Mouse (Mus musculus): ENCODE results near the gene Gm49325. TPM values are rescaled to one million over a fixed set of nuclear protein-coding genes. Genes with fewer than 3 reads are reported as not detected.
A peak's percentile ranks its signal among the peaks of the same experiment; 100 is the strongest.

Gene Gm49325
- polyA plus RNA-seq (2012; rRNA removed): not detected in 2 replicates

DNA sequence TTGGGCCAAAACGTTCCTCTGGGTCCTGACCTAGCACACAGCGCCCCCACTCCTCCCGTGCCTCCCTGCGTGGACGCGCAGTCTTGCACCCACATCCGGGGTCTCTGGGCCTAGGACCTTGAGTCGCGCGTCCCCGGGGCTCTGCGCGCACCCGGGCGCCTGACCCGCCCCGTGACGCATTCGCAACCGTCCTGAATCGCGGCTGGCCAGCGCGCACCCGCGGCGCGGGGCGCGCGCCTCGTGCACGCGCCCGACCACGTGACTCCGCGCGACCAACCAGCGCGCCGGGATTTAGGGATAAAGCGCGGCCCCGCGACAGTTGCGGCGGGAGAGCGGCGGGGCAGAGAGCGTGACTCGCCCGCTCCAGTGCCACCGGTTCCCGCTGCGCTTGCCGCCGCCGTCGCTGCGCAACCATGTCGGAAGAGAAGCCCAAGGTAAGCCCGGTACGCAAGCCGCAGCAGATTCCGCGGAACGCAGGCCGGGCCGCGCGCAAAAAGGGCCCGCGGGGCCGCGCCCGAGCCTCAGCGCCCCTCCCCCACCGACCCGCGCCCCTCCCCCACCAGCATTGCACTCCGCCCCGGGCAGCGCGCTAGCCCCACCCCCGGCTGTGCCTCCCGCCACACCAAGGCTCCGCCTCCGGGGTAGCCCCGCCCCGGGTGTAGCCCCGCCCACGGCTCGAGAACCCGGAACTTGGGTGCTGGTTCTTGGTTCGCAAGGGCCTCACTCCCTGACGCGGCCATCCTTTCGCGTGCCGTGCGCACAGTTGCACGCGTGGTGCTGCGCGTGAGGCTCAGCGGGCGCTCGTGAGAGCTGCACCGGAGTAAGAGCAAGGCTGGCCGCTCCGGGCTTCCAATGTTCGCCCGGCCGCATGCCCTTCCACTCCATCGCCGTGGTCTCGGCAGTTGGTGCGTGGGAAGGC, at the start of gene Gm49325, which contains the start of gene Sumo3:
Gm49325 (plus strand) TSS at position 290 of the 919 bp plus-strand sequence.
Sumo3 (plus strand) TSS at position 190 of the 919 bp plus-strand sequence.
- peaks cover 15% of the 10 kb centered on the region for H3K4me1 ChIP-seq (replicated peaks; ENCODE audit: control insufficient read depth, insufficient read depth, low read length)
- H3K36me3 ChIP-seq (ENCODE audit: control insufficient read depth, insufficient read depth, low read length): no peaks in the 10 kb centered on the region; the same call in 1 of the 2 replicates
- no peaks in the 10 kb centered on the region for H3K27me3 ChIP-seq (ENCODE audit: control insufficient read depth, insufficient read depth, low read length)
- H3K4me3 ChIP-seq (ENCODE audit: control insufficient read depth, insufficient read depth, low read length): peak within 1 kb of the TSS; percentile 86
- under 1% methylated on average over 116 of the region's 119 CpGs for WGBS
- H3K27ac ChIP-seq (ENCODE audit: control insufficient read depth, insufficient read depth, low read length): peak within 1 kb of the TSS; percentile 81
- TF ChIP-seq POLR2A (IDR thresholded peaks at IDR 0.05; ENCODE audit: control insufficient read depth, extremely low read depth, insufficient read depth, low read length, poor library complexity) (peak; percentile 85), CTCF (IDR thresholded peaks at IDR 0.05; ENCODE audit: borderline replicate concordance, control insufficient read depth, extremely low read depth, insufficient read depth, low read length, poor library complexity) (peak; percentile 77; the same call in 1 of the 2 replicates)
- peak; percentile 100 for DNase-seq

DNA sequence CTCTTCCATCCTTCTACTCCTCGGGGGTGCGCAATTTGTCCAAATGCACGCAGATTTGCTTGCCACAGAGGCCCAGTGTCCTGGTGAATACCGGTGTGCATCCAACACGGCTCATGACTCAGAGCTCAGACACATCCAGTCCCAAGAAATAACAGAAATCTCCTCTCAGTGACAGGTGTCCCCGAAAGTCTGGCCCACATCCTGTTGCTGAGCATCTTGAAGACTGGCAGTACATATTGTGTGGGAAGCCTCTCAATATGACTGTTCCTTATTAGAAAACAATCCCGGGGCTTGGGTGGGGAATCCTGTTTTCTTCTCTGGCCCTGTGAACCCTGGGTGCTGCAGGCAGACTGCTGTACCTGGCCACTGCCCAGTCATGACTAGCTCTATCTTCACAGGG, 49.4 kb upstream of the Gm49325 start:
- Histone ChIP-seq H3K4me1 (replicated peaks; ENCODE audit: control insufficient read depth, insufficient read depth, low read length) (peaks cover 15% of the 10 kb centered on the region), H3K4me3 (ENCODE audit: control insufficient read depth, insufficient read depth, low read length) (no peak overlapping the region), H3K36me3 (ENCODE audit: control insufficient read depth, insufficient read depth, low read length) (peaks cover 60% of the 10 kb centered on the region), H3K27me3 (ENCODE audit: control insufficient read depth, insufficient read depth, low read length) (no peaks in the 10 kb centered on the region), H3K27ac (ENCODE audit: control insufficient read depth, insufficient read depth, low read length) (no peak overlapping the region)
- TF ChIP-seq CTCF (IDR thresholded peaks at IDR 0.05; ENCODE audit: borderline replicate concordance, control insufficient read depth, extremely low read depth, insufficient read depth, low read length, poor library complexity) (no peak), POLR2A (IDR thresholded peaks at IDR 0.05; ENCODE audit: control insufficient read depth, extremely low read depth, insufficient read depth, low read length, poor library complexity) (no peak)
- no peak for DNase-seq
- 46% methylated on average over 7 of the region's 7 CpGs for WGBS

DNA sequence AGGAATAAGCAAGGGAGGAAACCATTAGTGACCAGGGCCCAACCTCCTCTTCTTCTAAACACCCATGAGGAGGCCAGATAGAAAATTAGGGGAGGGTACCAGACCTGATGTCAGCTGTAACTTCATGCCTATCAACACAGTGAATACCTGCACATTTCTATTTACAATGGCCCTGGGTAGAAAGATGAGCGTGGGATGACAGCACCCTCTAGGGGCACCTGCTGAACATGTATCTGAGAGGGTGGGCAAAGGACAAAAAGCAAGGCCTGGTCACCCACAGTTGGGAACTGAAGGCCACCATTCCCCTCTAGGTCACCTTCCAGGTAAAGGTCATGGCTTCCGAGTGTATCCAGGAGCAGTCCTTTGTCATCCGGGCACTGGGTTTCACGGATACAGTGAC, 48.4 kb upstream of the Gm49325 start:
- no peaks in the 10 kb centered on the region for H3K27me3 ChIP-seq (ENCODE audit: control insufficient read depth, insufficient read depth, low read length)
- peak; percentile 27 for DNase-seq
- WGBS: 88% methylated on average over 4 of the region's 4 CpGs
- H3K4me1 ChIP-seq (replicated peaks; ENCODE audit: control insufficient read depth, insufficient read depth, low read length): peaks cover 15% of the 10 kb centered on the region
- peaks cover 62% of the 10 kb centered on the region for H3K36me3 ChIP-seq (ENCODE audit: control insufficient read depth, insufficient read depth, low read length)
- TF ChIP-seq POLR2A (IDR thresholded peaks at IDR 0.05; ENCODE audit: control insufficient read depth, extremely low read depth, insufficient read depth, low read length, poor library complexity) (no peak), CTCF (IDR thresholded peaks at IDR 0.05; ENCODE audit: borderline replicate concordance, control insufficient read depth, extremely low read depth, insufficient read depth, low read length, poor library complexity) (no peak)
- no peak overlapping the region for H3K27ac ChIP-seq (ENCODE audit: control insufficient read depth, insufficient read depth, low read length)
- H3K4me3 ChIP-seq (ENCODE audit: control insufficient read depth, insufficient read depth, low read length): no peak overlapping the region

DNA sequence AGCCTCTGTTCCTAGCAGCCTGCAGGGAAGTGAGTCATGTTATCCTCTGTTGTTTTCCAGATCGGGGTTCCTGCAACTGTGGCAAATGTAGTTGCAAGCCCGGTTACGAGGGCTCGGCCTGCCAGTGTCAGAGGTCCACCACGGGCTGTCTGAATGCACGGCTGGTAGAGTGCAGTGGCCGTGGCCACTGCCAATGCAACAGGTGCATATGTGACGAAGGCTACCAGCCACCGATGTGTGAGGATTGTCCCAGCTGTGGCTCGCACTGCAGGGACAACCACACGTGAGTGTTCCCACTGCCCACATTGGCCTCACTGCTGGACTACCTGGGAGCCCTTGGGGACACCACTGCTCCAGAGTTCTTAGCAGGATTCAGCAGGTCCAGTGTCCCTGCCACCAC, 45.9 kb upstream of the Gm49325 start:
- Histone ChIP-seq H3K27me3 (ENCODE audit: control insufficient read depth, insufficient read depth, low read length) (no peaks in the 10 kb centered on the region), H3K27ac (ENCODE audit: control insufficient read depth, insufficient read depth, low read length) (no peak overlapping the region), H3K4me1 (replicated peaks; ENCODE audit: control insufficient read depth, insufficient read depth, low read length) (peaks cover 15% of the 10 kb centered on the region), H3K4me3 (ENCODE audit: control insufficient read depth, insufficient read depth, low read length) (no peak overlapping the region), H3K36me3 (ENCODE audit: control insufficient read depth, insufficient read depth, low read length) (peaks cover 83% of the 10 kb centered on the region)
- WGBS: 93% methylated on average over 11 of the region's 11 CpGs
- no peak for TF ChIP-seq POLR2A (IDR thresholded peaks at IDR 0.05; ENCODE audit: control insufficient read depth, extremely low read depth, insufficient read depth, low read length, poor library complexity)
- no peak for DNase-seq

DNA sequence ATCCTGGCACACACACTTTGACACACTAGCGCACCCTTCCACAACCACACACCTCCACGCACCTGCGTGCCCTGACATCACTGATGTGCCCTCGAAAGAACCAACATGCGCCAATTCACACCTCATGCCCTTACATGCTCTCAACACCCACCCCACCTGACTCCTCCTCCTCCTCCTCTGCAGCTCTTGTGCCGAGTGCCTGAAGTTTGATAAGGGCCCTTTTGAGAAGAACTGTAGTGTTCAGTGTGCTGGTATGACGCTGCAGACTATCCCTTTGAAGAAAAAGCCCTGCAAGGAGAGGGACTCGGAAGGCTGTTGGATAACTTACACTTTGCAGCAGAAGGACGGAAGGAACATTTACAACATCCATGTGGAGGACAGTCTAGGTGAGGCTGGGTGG, 45.2 kb upstream of the Gm49325 start:
- DNase-seq: no peak
- 99% methylated on average over 9 of the region's 9 CpGs for WGBS
- no peak overlapping the region for H3K27ac ChIP-seq (ENCODE audit: control insufficient read depth, insufficient read depth, low read length)
- TF ChIP-seq CTCF (IDR thresholded peaks at IDR 0.05; ENCODE audit: borderline replicate concordance, control insufficient read depth, extremely low read depth, insufficient read depth, low read length, poor library complexity): no peak
- TF ChIP-seq POLR2A (IDR thresholded peaks at IDR 0.05; ENCODE audit: control insufficient read depth, extremely low read depth, insufficient read depth, low read length, poor library complexity): no peak
- H3K4me1 ChIP-seq (replicated peaks; ENCODE audit: control insufficient read depth, insufficient read depth, low read length): peaks cover 15% of the 10 kb centered on the region
- H3K4me3 ChIP-seq (ENCODE audit: control insufficient read depth, insufficient read depth, low read length): no peak overlapping the region
- peaks cover 87% of the 10 kb centered on the region for H3K36me3 ChIP-seq (ENCODE audit: control insufficient read depth, insufficient read depth, low read length)
- no peaks in the 10 kb centered on the region for H3K27me3 ChIP-seq (ENCODE audit: control insufficient read depth, insufficient read depth, low read length)

DNA sequence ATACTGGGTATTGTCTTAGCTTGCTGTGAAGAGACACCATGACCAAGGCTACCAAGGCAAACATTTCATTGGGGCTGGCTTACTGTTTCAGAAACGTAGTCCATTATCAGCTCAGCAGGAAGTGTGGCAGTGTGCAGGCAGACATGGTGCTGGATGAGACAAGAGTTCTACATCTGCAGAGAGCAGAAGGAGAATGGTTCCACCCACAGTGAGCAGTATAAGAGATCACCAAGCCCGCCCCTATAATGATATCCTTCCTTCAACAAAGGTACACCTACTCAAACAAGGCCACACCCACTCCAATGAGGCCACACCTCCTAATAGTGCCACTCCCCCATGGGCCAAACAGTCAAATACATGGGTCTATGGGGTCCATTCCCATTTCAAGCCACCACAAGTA, 44.5 kb upstream of the Gm49325 start:
- Histone ChIP-seq H3K27ac (ENCODE audit: control insufficient read depth, insufficient read depth, low read length) (no peak overlapping the region), H3K4me1 (replicated peaks; ENCODE audit: control insufficient read depth, insufficient read depth, low read length) (peaks cover 8% of the 10 kb centered on the region), H3K36me3 (ENCODE audit: control insufficient read depth, insufficient read depth, low read length) (peaks cover 86% of the 10 kb centered on the region), H3K4me3 (ENCODE audit: control insufficient read depth, insufficient read depth, low read length) (no peak overlapping the region), H3K27me3 (ENCODE audit: control insufficient read depth, insufficient read depth, low read length) (no peaks in the 10 kb centered on the region)
- WGBS: 94% methylated on average over 2 of the region's 2 CpGs
- TF ChIP-seq POLR2A (IDR thresholded peaks at IDR 0.05; ENCODE audit: control insufficient read depth, extremely low read depth, insufficient read depth, low read length, poor library complexity) (no peak), CTCF (IDR thresholded peaks at IDR 0.05; ENCODE audit: borderline replicate concordance, control insufficient read depth, extremely low read depth, insufficient read depth, low read length, poor library complexity) (no peak)
- DNase-seq: no peak

All from thymus, adult 2 months (tissue).